Mouse (Mus musculus): ENCODE data around the gene Gid4.

Gene Gid4

DNA sequence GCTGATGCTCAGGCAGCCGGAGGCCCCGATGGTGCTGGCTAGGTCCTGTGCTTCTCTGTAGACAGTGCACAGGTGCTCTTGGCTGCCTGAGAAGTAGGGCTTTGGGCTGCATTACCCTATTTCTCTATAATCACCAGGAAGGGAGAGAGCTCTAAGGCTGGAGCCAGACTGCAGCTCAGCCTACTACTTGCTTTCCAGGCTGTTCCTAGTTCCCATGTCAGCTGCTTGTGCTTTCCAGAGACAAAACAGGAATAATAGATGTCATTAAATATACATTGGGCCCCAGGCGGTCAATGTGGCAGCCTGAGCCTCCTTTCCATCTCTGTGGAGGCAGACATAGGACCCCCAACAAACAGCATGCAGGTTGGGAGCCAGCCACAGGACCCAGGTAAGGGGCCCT lies 52.1 kb downstream of the Gid4 start, which contains the start of gene Myo15:
Gene Myo15, plus strand, starts transcription at position 301 of the 400 bp plus-strand sequence.
- no peak for TF ChIP-seq GATA4 (IDR thresholded peaks at IDR 0.05; ENCODE audit: insufficient replicate concordance, low read length)

DNA sequence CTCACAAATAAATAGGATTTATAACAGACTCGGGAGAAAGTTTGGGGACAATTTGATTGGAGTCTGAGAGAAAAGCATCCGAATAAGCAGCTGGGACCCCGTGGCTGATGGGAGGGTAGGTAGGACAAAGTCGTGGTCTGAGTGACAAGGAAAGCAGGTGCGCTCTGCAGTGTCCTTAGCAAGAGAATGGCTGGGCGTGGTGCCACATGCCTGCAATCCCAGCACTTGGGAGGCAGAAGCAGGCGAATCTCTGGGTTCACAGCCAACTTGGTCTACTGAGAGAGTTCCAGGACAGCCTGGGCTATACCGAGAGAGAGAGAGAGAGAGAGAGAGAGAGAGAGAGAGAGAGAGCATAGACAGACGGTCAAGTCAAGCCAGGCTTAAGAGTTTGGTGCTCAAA lies 53.8 kb downstream of the Gid4 start:
- TF ChIP-seq GATA4 (IDR thresholded peaks at IDR 0.05; ENCODE audit: insufficient replicate concordance, low read length) = no peak

DNA sequence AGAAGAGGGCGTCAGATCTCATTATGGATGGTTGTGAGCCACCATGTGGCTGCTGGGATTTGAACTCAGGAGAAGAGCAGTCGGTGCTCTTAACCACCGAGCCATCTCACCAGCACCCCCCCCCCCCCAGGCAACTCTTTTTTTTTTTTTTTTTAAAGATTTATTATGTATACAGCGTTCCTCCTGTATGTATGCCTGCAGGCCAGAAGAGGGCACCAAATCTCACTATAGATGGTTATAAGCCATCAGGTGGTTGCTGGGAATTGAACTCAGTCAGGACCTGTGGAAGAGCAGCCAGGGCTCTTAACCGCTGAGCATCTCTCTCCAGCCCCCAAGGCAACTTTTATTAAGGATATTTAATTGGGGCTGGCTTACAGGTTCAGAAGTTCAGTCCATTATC lies 57.6 kb downstream of the Gid4 start:
- no peak for TF ChIP-seq GATA4 (IDR thresholded peaks at IDR 0.05; ENCODE audit: insufficient replicate concordance, low read length)

DNA sequence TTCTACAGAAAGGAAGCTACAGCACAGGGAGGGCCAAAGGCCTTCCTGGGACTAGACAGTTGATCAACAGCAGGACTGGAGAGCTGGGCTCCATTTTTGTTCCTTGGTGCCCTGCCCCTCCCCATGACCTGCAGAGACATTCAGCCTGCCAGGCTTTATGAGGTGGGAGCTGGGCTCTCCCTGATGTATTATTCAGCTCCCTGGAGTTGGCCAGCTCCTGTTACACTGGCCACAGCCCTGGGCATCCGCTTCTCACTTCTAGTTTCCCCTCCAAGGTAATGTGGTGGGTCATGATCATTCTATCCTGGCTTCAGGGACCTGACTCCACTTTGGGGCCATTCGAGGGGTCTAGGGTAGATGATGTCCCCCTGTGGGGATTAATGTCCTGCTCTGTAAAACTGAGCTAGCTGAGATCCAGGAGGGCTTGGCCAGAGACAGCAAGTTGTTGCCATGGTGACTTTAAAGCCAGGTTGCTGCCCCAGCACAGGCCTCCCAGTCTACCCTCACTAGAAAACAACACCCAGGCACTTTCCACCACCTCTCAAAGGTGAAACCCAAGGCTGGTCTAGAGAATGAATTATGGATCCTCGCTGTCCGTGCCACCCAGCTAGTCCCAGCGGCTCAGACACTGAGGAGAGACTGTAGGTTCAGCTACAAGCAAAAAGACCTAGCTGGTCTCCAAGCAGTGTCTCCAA lies 58.9 kb downstream of the Gid4 start:
- TF ChIP-seq GATA4 (IDR thresholded peaks at IDR 0.05; ENCODE audit: insufficient replicate concordance, low read length) = no peak

DNA sequence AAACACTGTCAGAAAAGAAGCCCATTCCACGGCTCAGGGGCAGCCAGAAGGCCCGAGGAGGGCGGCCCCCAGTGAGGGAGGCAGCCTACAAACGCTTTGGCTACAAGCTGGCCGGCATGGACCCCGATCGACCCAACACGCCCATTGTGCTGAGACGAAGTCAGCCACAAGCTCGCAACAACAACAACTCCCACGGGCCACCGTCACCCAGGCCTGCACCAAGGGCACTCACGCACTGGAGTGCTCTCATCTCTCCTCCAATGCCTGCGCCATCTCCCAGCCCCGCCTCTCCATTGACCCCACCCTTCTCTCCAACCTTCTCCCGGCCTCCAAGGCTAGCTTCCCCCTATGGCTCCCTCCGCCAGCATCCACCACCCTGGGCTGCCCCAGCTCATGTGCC lies 61.2 kb downstream of the Gid4 start:
- no peak for TF ChIP-seq GATA4 (IDR thresholded peaks at IDR 0.05; ENCODE audit: insufficient replicate concordance, low read length)

DNA sequence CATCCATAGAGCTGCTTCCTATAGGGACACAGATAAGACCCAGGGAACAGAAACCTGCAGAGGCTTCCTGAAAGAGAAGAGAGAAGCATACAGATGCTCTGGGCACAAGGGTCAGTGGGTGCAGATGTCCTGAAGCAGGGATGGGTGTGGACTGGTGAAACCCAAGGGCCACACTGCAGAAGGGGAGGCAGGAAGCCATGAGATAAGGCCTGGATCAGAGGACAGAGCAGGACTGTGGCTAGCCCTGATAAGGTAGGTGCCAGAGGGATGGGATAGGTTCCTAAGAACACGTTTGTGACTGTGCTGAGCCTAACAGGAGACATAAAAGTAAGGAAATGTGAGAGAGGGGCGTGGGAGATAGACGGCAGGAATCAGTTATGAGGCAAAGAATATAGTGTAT lies 69.3 kb downstream of the Gid4 start:
- TF ChIP-seq GATA4 (IDR thresholded peaks at IDR 0.05; ENCODE audit: insufficient replicate concordance, low read length) = no peak

DNA sequence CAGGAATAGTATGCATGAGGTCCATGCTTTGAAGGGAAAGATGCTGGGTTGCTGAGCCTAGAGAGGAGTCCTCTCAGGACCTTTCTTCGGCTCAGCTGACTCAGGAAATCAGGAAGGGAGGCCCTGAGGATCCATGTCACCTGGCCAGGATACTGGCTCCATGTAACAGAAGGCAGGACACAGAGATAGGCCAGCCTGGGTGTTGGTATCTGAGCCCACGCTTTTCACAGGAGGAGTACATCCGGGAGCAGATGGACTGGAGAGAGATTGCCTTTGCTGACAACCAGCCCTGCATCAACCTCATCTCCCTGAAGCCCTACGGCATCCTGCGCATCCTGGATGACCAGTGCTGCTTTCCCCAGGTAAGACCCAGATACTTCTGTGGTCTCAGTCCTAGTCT lies 75.8 kb downstream of the Gid4 start:
- TF ChIP-seq GATA4 (IDR thresholded peaks at IDR 0.05; ENCODE audit: insufficient replicate concordance, low read length) = no peak

DNA sequence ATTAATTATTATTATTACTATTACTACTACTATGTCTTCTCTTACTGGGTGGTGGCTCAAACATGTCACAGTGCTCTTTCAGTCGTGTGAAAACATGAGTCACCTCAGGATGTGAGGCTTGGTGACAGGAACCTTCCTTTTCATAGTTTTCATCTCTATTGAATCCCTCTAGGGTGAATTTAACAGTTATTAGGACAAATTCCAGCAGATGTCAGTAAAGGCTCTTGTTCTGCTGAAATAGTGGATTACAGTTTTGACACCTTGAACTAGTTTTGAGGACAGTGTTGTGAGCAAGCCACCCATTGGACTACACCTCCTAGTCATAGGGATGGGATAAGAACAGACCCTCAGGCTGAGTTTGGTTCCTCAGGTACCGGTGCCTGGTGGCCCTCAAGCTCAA lies 78.7 kb downstream of the Gid4 start:
- TF ChIP-seq GATA4 (IDR thresholded peaks at IDR 0.05; ENCODE audit: insufficient replicate concordance, low read length) = no peak
